Mouse (Mus musculus) stomach, postnatal 0 days (tissue): Measurements from ENCODE around the gene Thg1l. TPM values are rescaled to one million over a fixed set of nuclear protein-coding genes. Genes with fewer than 3 reads are reported as not detected.
A peak's percentile ranks its signal among the peaks of the same experiment; 100 is the strongest.

Experiments used
- ATAC-seq: fragments of 200-750 bp; cut with Nextera tagmentation; 2 replicates; pipeline ENCODE4 v1.8.0; 2017; ENCODE audit not compliant: low FRiP score, low TSS enrichment
- DNase-seq: peaks from one replicate; pipeline ENCODE4 v3.0.0-alpha.2; 2016; ENCODE audit warnings: low spot score
- H3K27ac ChIP-seq: fragments of 300-500 bp; sonication (generic); replicated peaks from 2 replicates; pipeline ENCODE4 v1.5.1; 2014; ENCODE audit warnings: mild to moderate bottlenecking, control low read depth
- H3K27me3 ChIP-seq: fragments of 300-500 bp; sonication (generic); 2 replicates; pipeline ENCODE4 v1.6.1; 2014; ENCODE audit warnings: low read length; ENCODE audit not compliant: control insufficient read depth, insufficient read depth
- H3K36me3 ChIP-seq: fragments of 300-500 bp; sonication (generic); 2 replicates; pipeline ENCODE4 v1.6.1; 2014; ENCODE audit warnings: low read length, mixed read lengths; ENCODE audit not compliant: control insufficient read depth, insufficient read depth
- H3K4me1 ChIP-seq: fragments of 300-500 bp; sonication (generic); replicated peaks from 2 replicates; pipeline ENCODE4 v1.6.1; 2014; ENCODE audit warnings: antibody characterized with exemption; ENCODE audit not compliant: control insufficient read depth, insufficient read depth
- H3K4me2 ChIP-seq: fragments of 300-500 bp; sonication (generic); replicated peaks from 2 replicates; pipeline ENCODE4 v1.6.1; 2014; ENCODE audit warnings: low read depth, mild to moderate bottlenecking, control low read depth, moderate library complexity
- H3K4me3 ChIP-seq: fragments of 300-500 bp; sonication (generic); 2 replicates; pipeline ENCODE4 v1.5.1; 2014; ENCODE audit warnings: low read depth, low read length, control low read depth
- H3K9ac ChIP-seq: fragments of 300-500 bp; sonication (generic); 2 replicates; pipeline ENCODE4 v1.6.1; 2014; ENCODE audit warnings: mild to moderate bottlenecking, low read length, control low read depth, mixed read lengths
- H3K9me3 ChIP-seq: fragments of 300-500 bp; sonication (generic); 2 replicates; pipeline ENCODE4 v1.6.1; 2016; ENCODE audit warnings: low read length; ENCODE audit not compliant: control insufficient read depth
- CTCF ChIP-seq: IDR thresholded peaks from 2 replicates; pipeline ENCODE4 v1.5.1; 2016; ENCODE audit warnings: antibody characterized with exemption, low read depth, mild to moderate bottlenecking, moderate library complexity
- EP300 ChIP-seq: optimal IDR thresholded peaks from 2 replicates; pipeline ENCODE3; 2016; ENCODE audit warnings: antibody characterized with exemption
- WGBS: fragments of 180-500 bp; shearing (Covaris S2); extraction: QIAGEN DNeasy Blood & Tissue Kit; methylation state at CpG from one replicate; pipeline ENCODE4 v1.1.7; 2014; 5-methylcytosine and 5-hydroxymethylcytosine counted together
- polyA plus RNA-seq: library from polyadenylated mRNA; unstranded; fragments of >200 nt; fragmentation: Nextera tagmentation; extraction: Ambion mirVana; gene quantifications from 2 replicates; pipeline ENCODE4 v1.2.1, GENCODE M21; 2015

Thg1l gene
- polyA plus RNA-seq, 1 experiment from 2014 or later, result 6.9 TPM

DNA sequence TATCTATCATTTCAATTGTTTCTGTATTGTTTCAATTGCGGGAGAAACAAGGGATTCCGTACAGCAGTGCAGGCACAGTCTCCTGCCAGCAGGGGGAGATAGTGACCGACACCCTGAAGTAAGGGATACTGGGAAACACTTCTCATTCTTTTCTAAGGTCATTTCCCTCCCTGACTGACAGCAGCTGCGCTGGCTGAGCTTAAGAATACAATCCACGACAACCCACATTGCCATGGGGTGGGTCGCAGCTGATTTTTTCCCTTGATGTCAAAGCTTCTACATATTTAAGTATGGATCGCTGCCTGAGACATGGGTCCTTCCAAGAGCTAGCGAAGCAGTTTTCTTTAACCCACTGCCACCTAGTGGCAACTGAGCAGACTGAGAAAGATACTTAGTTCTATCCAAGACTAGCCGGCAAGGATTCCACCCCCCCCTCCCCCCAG is 28.6 kb downstream of the Thg1l start:
- Histone ChIP-seq H3K4me2 (peak overlapping the region; percentile 58), H3K9me3 (no peaks in the 10 kb centered on the region), H3K9ac (peak overlapping the region; percentile 41; the same call in 1 of the 2 replicates), H3K36me3 (0 out of 2 replicates have a peak, but pooled peaks cover 5% of the 10 kb centered on the region), H3K27ac (no peak overlapping the region), H3K27me3 (no peaks in the 10 kb centered on the region), H3K4me1 (no peaks in the 10 kb centered on the region), H3K4me3 (peak overlapping the region; percentile 41)
- peak; percentile 93 for ATAC-seq
- TF ChIP-seq EP300, result no peak
- peak; percentile 87 for TF ChIP-seq CTCF
- DNase-seq, result peak; percentile 80
- WGBS, result under 1% methylated on average over 9 of the region's 9 CpGs

DNA sequence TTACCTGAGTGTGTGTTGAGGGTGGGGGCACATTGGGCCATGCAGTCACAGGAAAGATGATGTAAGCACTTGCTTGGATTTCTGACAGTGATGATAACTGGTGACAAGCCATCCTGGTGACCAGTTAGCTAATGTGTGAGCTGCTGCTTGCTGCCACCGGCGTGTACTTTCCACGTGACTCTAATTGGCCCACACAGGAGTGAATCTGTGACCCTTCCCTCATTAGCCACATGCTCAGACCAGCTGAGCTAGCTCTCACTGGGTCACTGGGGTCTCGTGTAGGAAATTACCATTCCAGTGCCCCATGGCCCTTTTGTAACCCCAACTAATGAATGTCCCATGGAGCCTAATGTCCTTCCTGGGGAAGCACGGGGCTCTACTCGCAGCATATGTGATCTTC is 29.9 kb downstream of the Thg1l start:
- no peak for ATAC-seq
- no peaks in the 10 kb centered on the region for H3K9me3 ChIP-seq
- 66% methylated on average over 6 of the region's 6 CpGs for WGBS

DNA sequence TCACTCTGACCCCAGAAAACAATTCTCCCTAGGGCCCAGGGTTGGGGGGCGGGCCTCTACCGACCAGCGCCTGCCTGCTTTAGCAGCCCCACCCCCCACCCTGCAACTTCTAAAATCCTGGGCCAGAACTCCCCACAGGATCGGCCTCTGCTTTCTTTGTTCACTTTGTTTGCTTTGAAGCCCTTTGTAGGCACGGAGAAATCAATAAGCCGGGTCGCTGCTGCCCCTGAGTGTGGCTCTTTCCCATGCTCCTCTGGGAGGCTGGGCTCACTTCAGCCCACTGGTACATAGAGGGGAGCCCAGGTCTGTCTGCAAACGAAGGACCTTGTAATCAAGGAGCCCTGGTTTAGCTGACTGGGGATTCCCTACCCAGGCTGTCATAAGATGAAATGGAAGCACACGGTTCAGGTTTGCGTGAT is 33.8 kb downstream of the Thg1l start:
- WGBS, result 17% methylated on average over 10 of the region's 10 CpGs
- no peak for DNase-seq
- Histone ChIP-seq H3K9me3 (no peaks in the 10 kb centered on the region), H3K36me3 (no peaks in the 10 kb centered on the region), H3K27me3 (no peaks in the 10 kb centered on the region), H3K4me3 (no peak overlapping the region), H3K9ac (0 out of 2 replicates have a peak overlapping the region, but pooled peaks have one; percentile 18), H3K4me1 (no peaks in the 10 kb centered on the region), H3K27ac (no peak overlapping the region), H3K4me2 (no peak overlapping the region)
- TF ChIP-seq CTCF (no peak), EP300 (no peak)
- ATAC-seq, result no peak

More for the DNA sequence above, 29.9 kb downstream of the Thg1l start:
- TF ChIP-seq EP300, result no peak
- TF ChIP-seq CTCF, result no peak
- no peak for DNase-seq
- no peak overlapping the region for H3K4me2 ChIP-seq
- no peaks in the 10 kb centered on the region for H3K27me3 ChIP-seq
- no peaks in the 10 kb centered on the region for H3K36me3 ChIP-seq
- no peak overlapping the region for H3K4me3 ChIP-seq
- no peaks in the 10 kb centered on the region for H3K4me1 ChIP-seq
- no peak overlapping the region for H3K9ac ChIP-seq
- H3K27ac ChIP-seq, result no peak overlapping the region

DNA sequence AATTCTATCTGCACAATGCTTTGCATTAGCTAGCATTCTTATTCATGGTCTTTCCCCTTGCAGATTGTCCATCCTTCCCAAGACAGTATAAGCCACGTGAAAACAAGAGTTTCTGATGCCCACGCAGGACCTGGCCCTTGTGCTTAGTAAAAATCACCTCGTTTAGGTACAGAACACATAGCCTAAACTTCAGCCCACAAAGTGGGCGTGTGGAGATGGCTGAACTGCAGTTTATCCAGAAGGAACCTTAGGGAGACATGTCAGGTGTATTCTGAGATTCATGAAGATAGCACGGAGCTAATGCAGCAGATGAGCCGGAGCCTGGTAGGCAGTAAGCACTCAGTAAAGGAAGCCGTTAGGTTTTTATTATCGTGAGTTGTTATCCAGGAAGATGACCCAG is 34.3 kb downstream of the Thg1l start:
- DNase-seq (no peak), ATAC-seq (no peak)
- no peak overlapping the region for H3K4me2 ChIP-seq
- no peaks in the 10 kb centered on the region for H3K4me1 ChIP-seq
- WGBS, result 52% methylated on average over 8 of the region's 8 CpGs
- H3K36me3 ChIP-seq, result no peaks in the 10 kb centered on the region
- no peak overlapping the region for H3K9ac ChIP-seq
- H3K27me3 ChIP-seq, result no peaks in the 10 kb centered on the region
- TF ChIP-seq EP300 (no peak), CTCF (no peak)
- H3K4me3 ChIP-seq, result no peak overlapping the region
- H3K9me3 ChIP-seq, result no peaks in the 10 kb centered on the region
- no peak overlapping the region for H3K27ac ChIP-seq

DNA sequence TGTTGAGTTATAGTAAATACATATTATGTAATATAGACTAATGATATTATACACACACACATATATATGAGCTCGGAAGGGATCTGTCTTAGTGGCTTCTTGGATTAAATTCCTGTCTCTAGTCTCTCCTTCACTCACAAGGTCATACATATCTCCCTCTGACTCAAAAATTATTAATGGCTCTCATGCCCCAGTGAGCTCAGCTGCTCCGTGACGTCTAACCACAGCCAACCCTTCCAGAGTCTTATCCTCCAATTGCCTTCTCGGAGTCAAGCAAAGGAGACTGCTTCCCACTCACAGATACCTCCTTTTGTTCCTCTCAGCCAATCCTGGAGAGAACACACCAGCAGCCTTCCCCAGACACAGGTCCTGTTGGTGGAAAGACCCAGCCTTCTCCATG is 36.5 kb downstream of the Thg1l start:
- Histone ChIP-seq H3K4me2 (no peak overlapping the region), H3K4me1 (no peaks in the 10 kb centered on the region), H3K4me3 (no peak overlapping the region), H3K36me3 (no peaks in the 10 kb centered on the region), H3K9me3 (no peaks in the 10 kb centered on the region), H3K27ac (no peak overlapping the region), H3K9ac (no peak overlapping the region), H3K27me3 (no peaks in the 10 kb centered on the region)
- DNase-seq, result no peak
- TF ChIP-seq EP300 (no peak), CTCF (no peak)
- 76% methylated on average over 4 of the region's 4 CpGs for WGBS
- ATAC-seq, result no peak

DNA sequence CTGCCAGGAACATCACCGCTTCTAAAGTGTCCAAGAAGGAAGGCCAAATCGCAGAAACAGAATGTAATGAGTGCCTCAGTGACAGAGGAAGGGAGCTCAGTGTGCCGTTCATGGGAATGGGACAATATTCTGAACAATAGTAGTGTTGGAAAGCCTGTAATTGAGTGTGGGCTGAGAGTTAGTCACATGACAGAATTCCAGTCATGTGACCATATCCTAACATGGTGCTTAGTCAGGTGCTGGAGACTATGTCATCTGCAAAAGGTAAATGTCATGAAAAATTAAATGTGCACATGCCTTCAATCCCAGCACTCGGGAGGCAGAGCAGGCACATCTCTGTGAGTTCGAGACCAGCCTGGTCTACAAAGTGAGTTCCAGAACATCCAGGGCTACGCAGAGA is 37.3 kb downstream of the Thg1l start:
- Histone ChIP-seq H3K9ac (no peak overlapping the region), H3K27ac (no peak overlapping the region), H3K4me2 (no peak overlapping the region), H3K4me1 (no peaks in the 10 kb centered on the region), H3K9me3 (no peaks in the 10 kb centered on the region), H3K27me3 (no peaks in the 10 kb centered on the region), H3K36me3 (no peaks in the 10 kb centered on the region), H3K4me3 (no peak overlapping the region)
- ATAC-seq, result no peak
- WGBS, result 92% methylated on average over 6 of the region's 6 CpGs
- TF ChIP-seq CTCF (no peak), EP300 (no peak)
- DNase-seq, result no peak
